Mouse (Mus musculus): ENCODE results near the gene Mslnl.

Gene Mslnl

GRCm38 (mm10) chr17:25748238-25748637, 12.4 kb downstream of the Mslnl start:
- no peak for DNase-seq

- DNase-seq = no peak
Observed at GRCm38 (mm10) chr17:25749314-25749713, 13.5 kb downstream of the Mslnl start.

- DNase-seq = no peak
Observed at GRCm38 (mm10) chr17:25751446-25751845, 15.6 kb downstream of the Mslnl start.

- no peak for DNase-seq
Observed at GRCm38 (mm10) chr17:25754241-25754640, 18.4 kb downstream of the Mslnl start, which contains the start of gene Msln. Msln (minus strand) TSS chr17:25754378.

GRCm38 (mm10) chr17:25755086-25755485, 19.2 kb downstream of the Mslnl start:
- no peak for DNase-seq

GRCm38 (mm10) chr17:25755627-25756377, 20.0 kb downstream of the Mslnl start:
- DNase-seq = no peak

GRCm38 (mm10) chr17:25756378-25757242, 20.8 kb downstream of the Mslnl start:
- no peak for DNase-seq

- no peak for DNase-seq
Observed at GRCm38 (mm10) chr17:25757691-25758090, 21.8 kb downstream of the Mslnl start.

GRCm38 (mm10) chr17:25760148-25760547, 24.3 kb downstream of the Mslnl start:
- DNase-seq = no peak

GRCm38 (mm10) chr17:25761561-25761970, 25.7 kb downstream of the Mslnl start:
- DNase-seq = no peak

- DNase-seq = no peak
Observed at GRCm38 (mm10) chr17:25762591-25762990, 26.7 kb downstream of the Mslnl start.

GRCm38 (mm10) chr17:25765886-25766285, 30.0 kb downstream of the Mslnl start:
- no peak for DNase-seq

- no peak for DNase-seq
Observed at GRCm38 (mm10) chr17:25769331-25769730, 33.5 kb downstream of the Mslnl start.

GRCm38 (mm10) chr17:25773549-25774120, 37.8 kb downstream of the Mslnl start, which contains the start of gene Narfl:
Narfl (plus strand) TSS chr17:25773776.
- DNase-seq = peak; percentile 98

- no peak for DNase-seq
Observed at GRCm38 (mm10) chr17:25775318-25776062, 39.6 kb downstream of the Mslnl start.

GRCm38 (mm10) chr17:25777948-25778347, 42.1 kb downstream of the Mslnl start:
- no peak for DNase-seq

- DNase-seq = no peak
Observed at GRCm38 (mm10) chr17:25781339-25781738, 45.5 kb downstream of the Mslnl start.

GRCm38 (mm10) chr17:25783086-25783485, 47.2 kb downstream of the Mslnl start:
- DNase-seq = no peak

- DNase-seq = no peak
Observed at GRCm38 (mm10) chr17:25783861-25784574, 48.2 kb downstream of the Mslnl start.

GRCm38 (mm10) chr17:25785281-25785745, 49.5 kb downstream of the Mslnl start, which contains the start of gene Haghl:
Haghl (minus strand) TSS chr17:25785673.
- DNase-seq = peak; percentile 94

GRCm38 (mm10) chr17:25786280-25786679, 50.4 kb downstream of the Mslnl start, which contains the start of gene Ccdc78:
Ccdc78 (plus strand) TSS chr17:25786580.
- no peak for DNase-seq
